In genomic region chr7:143313572-143314319, GRCm38 (mm10) we compare ENCODE assay signal across 8 mouse cellular contexts.
DNase-seq lines count a peak whose midpoint lies in the region; ATAC-seq and TF ChIP-seq lines count a peak whose summit lies in the region.

No protein-coding gene starts in this region.

- POLR2A ChIA-PET in Patski (lab: Charles Lee), result no interaction called here

- H3K27me3 ChIP-seq in Patski, result no peaks in the 10 kb centered on the region
- no peaks in the 10 kb centered on the region for H3K27me3 ChIP-seq in intestine, postnatal 0 days (replicated peaks; ENCODE audit: control insufficient read depth, insufficient read depth, low read length)
- no peaks in the 10 kb centered on the region for H3K27me3 ChIP-seq in lung, embryonic 15.5 days
- H3K27me3 ChIP-seq in forebrain, embryonic 16.5 days (replicated peaks; ENCODE audit: control insufficient read depth, insufficient read depth, low read length), result peaks cover 5% of the 10 kb centered on the region; the same call in 1 of the 2 replicates
- no peaks in the 10 kb centered on the region for H3K27me3 ChIP-seq in midbrain, embryonic 11.5 days (ENCODE audit: control insufficient read depth, insufficient read depth, low read length)

- H3K9me3 ChIP-seq in intestine, postnatal 0 days (ENCODE audit: control insufficient read depth), result no peaks in the 10 kb centered on the region
- no peaks in the 10 kb centered on the region for H3K9me3 ChIP-seq in lung, embryonic 15.5 days
- H3K9me3 ChIP-seq in forebrain, embryonic 16.5 days (ENCODE audit: control insufficient read depth, low read length), result no peaks in the 10 kb centered on the region
- no peaks in the 10 kb centered on the region for H3K9me3 ChIP-seq in midbrain, embryonic 11.5 days (ENCODE audit: control insufficient read depth, low read length)

- in situ Hi-C loops in Patski (cut with MboI; ENCODE audit: low pct_unique_long_range_greater_than_20kb), result no loop called here

- no peak for DNase-seq in Patski (ENCODE audit: low read depth, low spot score)
- peak; percentile 65 to 66 for DNase-seq in gastrocnemius, adult 8-10 months (ENCODE audit: low spot score in 2 of 2)
- no peak for DNase-seq in cerebellum, adult 9-10 months
- DNase-seq in midbrain, embryonic 11.5 days (ENCODE audit: low spot score, missing footprints), result no peak
- DNase-seq in thymus, postnatal 10 days (ENCODE audit: low spot score in 2 of 2), result no peak

- H3K36me3 ChIP-seq in intestine, postnatal 0 days (ENCODE audit: control insufficient read depth, insufficient read depth), result no peaks in the 10 kb centered on the region
- no peaks in the 10 kb centered on the region for H3K36me3 ChIP-seq in lung, embryonic 15.5 days
- no peaks in the 10 kb centered on the region for H3K36me3 ChIP-seq in forebrain, embryonic 16.5 days (ENCODE audit: control insufficient read depth, insufficient read depth)
- H3K36me3 ChIP-seq in midbrain, embryonic 11.5 days (ENCODE audit: control insufficient read depth, insufficient read depth, low read length), result no peaks in the 10 kb centered on the region

- WGBS in intestine, postnatal 0 days, result 39% methylated on average over 11 of the region's 11 CpGs
- 31% methylated on average over 11 of the region's 11 CpGs for WGBS in lung, embryonic 15.5 days
- 78% methylated on average over 11 of the region's 11 CpGs for WGBS in forebrain, embryonic 16.5 days
- WGBS in midbrain, embryonic 11.5 days, result 86% methylated on average over 11 of the region's 11 CpGs

- CTCF ChIA-PET in Patski (lab: Charles Lee), result no interaction called here

- no peak overlapping the region; the same call in 1 of the 2 replicates for H3K9ac ChIP-seq in intestine, postnatal 0 days (ENCODE audit: low read depth, low read length)
- H3K9ac ChIP-seq in lung, embryonic 15.5 days, result no peak overlapping the region
- H3K9ac ChIP-seq in forebrain, embryonic 16.5 days (replicated peaks; ENCODE audit: low read depth, low read length), result no peak overlapping the region
- no peak overlapping the region for H3K9ac ChIP-seq in midbrain, embryonic 11.5 days (ENCODE audit: low read length)

- H3K4me2 ChIP-seq in intestine, postnatal 0 days (replicated peaks; ENCODE audit: low read depth), result peak overlapping the region; percentile 9; the same call in 1 of the 2 replicates
- peak overlapping the region; percentile 10; the same call in 1 of the 2 replicates for H3K4me2 ChIP-seq in lung, embryonic 15.5 days
- no peak overlapping the region for H3K4me2 ChIP-seq in forebrain, embryonic 16.5 days (ENCODE audit: low read length)
- no peak overlapping the region for H3K4me2 ChIP-seq in midbrain, embryonic 11.5 days

- peak; percentile 17 for ATAC-seq in Patski
- peak; percentile 89 for ATAC-seq in intestine, postnatal 0 days
- peak; percentile 79; the same call in 1 of the 2 replicates for ATAC-seq in lung, embryonic 15.5 days (ENCODE audit: borderline replicate concordance, extremely low read depth, low FRiP score, low TSS enrichment)
- ATAC-seq in forebrain, embryonic 16.5 days, result no peak
- no peak for ATAC-seq in midbrain, embryonic 11.5 days (ENCODE audit: low FRiP score)

- peak overlapping the region; percentile 69 for H3K27ac ChIP-seq in intestine, postnatal 0 days (ENCODE audit: low read depth, low read length)
- H3K27ac ChIP-seq in lung, embryonic 15.5 days, result peak overlapping the region; percentile 94
- H3K27ac ChIP-seq in forebrain, embryonic 16.5 days (ENCODE audit: low read length), result no peak overlapping the region
- no peak overlapping the region for H3K27ac ChIP-seq in midbrain, embryonic 11.5 days (ENCODE audit: low read depth, low read length)

- H3K4me1 ChIP-seq in intestine, postnatal 0 days (replicated peaks; ENCODE audit: control insufficient read depth, insufficient read depth, low read length), result peaks cover 22% of the 10 kb centered on the region
- peaks cover 48% of the 10 kb centered on the region for H3K4me1 ChIP-seq in lung, embryonic 15.5 days
- no peaks in the 10 kb centered on the region for H3K4me1 ChIP-seq in forebrain, embryonic 16.5 days (replicated peaks; ENCODE audit: control insufficient read depth, insufficient read depth, low read length)
- H3K4me1 ChIP-seq in midbrain, embryonic 11.5 days (ENCODE audit: control insufficient read depth, insufficient read depth, low read length), result no peaks in the 10 kb centered on the region

- no peak for TF ChIP-seq CTCF in Patski (IDR thresholded peaks at IDR 0.05)
- no peak for TF ChIP-seq CTCF in intestine, postnatal 0 days (IDR thresholded peaks at IDR 0.05; ENCODE audit: low read depth)

- H3K4me3 ChIP-seq in intestine, postnatal 0 days (ENCODE audit: low read depth, low read length), result no peak overlapping the region
- H3K4me3 ChIP-seq in lung, embryonic 15.5 days, result no peak overlapping the region
- H3K4me3 ChIP-seq in forebrain, embryonic 16.5 days (replicated peaks; ENCODE audit: low read length), result no peak overlapping the region
- no peak overlapping the region for H3K4me3 ChIP-seq in midbrain, embryonic 11.5 days (ENCODE audit: low read depth, low read length)

Comparison
In these comparisons a context has a peak if more than half of its experiments do, and no peak if none do; other contexts are left out.
1. ATAC-seq: peak in Patski (single experiment), intestine, postnatal 0 days (single experiment) and lung, embryonic 15.5 days (single experiment); none in forebrain, embryonic 16.5 days (single experiment) and midbrain, embryonic 11.5 days (single experiment).
2. DNase-seq: peak in gastrocnemius, adult 8-10 months (2 of 2); none in Patski (single experiment), cerebellum, adult 9-10 months (single experiment), midbrain, embryonic 11.5 days (single experiment) and thymus, postnatal 10 days (0 of 2).
3. H3K27ac ChIP-seq: peak in intestine, postnatal 0 days (single experiment) and lung, embryonic 15.5 days (single experiment); none in forebrain, embryonic 16.5 days (single experiment) and midbrain, embryonic 11.5 days (single experiment).
4. H3K4me2 ChIP-seq: peak in intestine, postnatal 0 days (single experiment) and lung, embryonic 15.5 days (single experiment); none in forebrain, embryonic 16.5 days (single experiment) and midbrain, embryonic 11.5 days (single experiment).